Mouse (Mus musculus) natural killer cell, adult 2 months (primary cell): ENCODE data around the gene Prrt4.
A peak's percentile ranks its signal among the peaks of the same experiment; 100 is the strongest.
"Not testable (repeated sequence)": the region's sequence is repeated elsewhere in the genome, so short reads cannot be mapped to it uniquely, and the experiment has no call there.

Experiments used
- DNase-seq, 2 experiments: peaks; one replicate each; pipeline ENCODE4 v3.0.0; 2022; ENCODE audit warnings: low spot score in 2 of 2

The Prrt4 gene

GRCm38 (mm10) chr6:29198309-29199222, 19.2 kb upstream of the Prrt4 start:
- peak; percentile 63 to 78 for DNase-seq

- no peak for DNase-seq
Observed at GRCm38 (mm10) chr6:29195846-29196698, 16.7 kb upstream of the Prrt4 start.

- no peak for DNase-seq
Observed at GRCm38 (mm10) chr6:29195146-29195545, 15.8 kb upstream of the Prrt4 start.

GRCm38 (mm10) chr6:29193961-29194750, 14.8 kb upstream of the Prrt4 start:
- no peak for DNase-seq

- no peak for DNase-seq
Observed at GRCm38 (mm10) chr6:29187936-29188335, 8.6 kb upstream of the Prrt4 start.

GRCm38 (mm10) chr6:29179843-29180242, 459 bp upstream of the Prrt4 start:
- DNase-seq, result no peak

- DNase-seq, result peak in 1 of 2 experiments; percentile 20
Observed at GRCm38 (mm10) chr6:29177901-29178879, 1.2 kb downstream of the Prrt4 start.

- no peak for DNase-seq
Observed at GRCm38 (mm10) chr6:29175113-29175512, 4.3 kb downstream of the Prrt4 start.

- no peak for DNase-seq
Observed at GRCm38 (mm10) chr6:29174368-29174767, 5.0 kb downstream of the Prrt4 start.

GRCm38 (mm10) chr6:29170952-29171388, 8.4 kb downstream of the Prrt4 start:
- DNase-seq, result peak; percentile 64 to 73

- DNase-seq, result peak; percentile 25 to 55
Observed at GRCm38 (mm10) chr6:29170063-29170921, 9.1 kb downstream of the Prrt4 start.

- no peak for DNase-seq
Observed at GRCm38 (mm10) chr6:29169675-29170062, 9.7 kb downstream of the Prrt4 start.

GRCm38 (mm10) chr6:29168871-29169270, 10.5 kb downstream of the Prrt4 start:
- no peak for DNase-seq

- peak; percentile 30 to 53 for DNase-seq
Observed at GRCm38 (mm10) chr6:29166196-29166595, 13.2 kb downstream of the Prrt4 start.

GRCm38 (mm10) chr6:29164314-29165244, 14.8 kb downstream of the Prrt4 start, which contains the start of gene Rbm28:
Gene Rbm28 (minus strand): TSS chr6:29165006.
- peak; percentile 83 to 90 for DNase-seq

- not testable (repeated sequence) for DNase-seq
Observed at GRCm38 (mm10) chr6:29161291-29161690, 18.1 kb downstream of the Prrt4 start.

GRCm38 (mm10) chr6:29160786-29161185, 18.6 kb downstream of the Prrt4 start:
- no peak for DNase-seq

- no peak for DNase-seq
Observed at GRCm38 (mm10) chr6:29156326-29156725, 23.1 kb downstream of the Prrt4 start.
